Mouse (Mus musculus) stomach, embryonic 14.5 days (tissue): Measurements from ENCODE around the gene Klf13. TPM values are rescaled to one million over a fixed set of nuclear protein-coding genes. Genes with fewer than 3 reads are reported as not detected.

Source experiments
- ATAC-seq: fragments of 200-750 bp; cut with Nextera tagmentation; 2 replicates; pipeline ENCODE4 v1.8.0; 2017; ENCODE audit warnings: low read depth, moderate TSS enrichment; ENCODE audit not compliant: insufficient number of reproducible peaks, insufficient read depth, low FRiP score
- H3K27ac ChIP-seq: fragments of 300-500 bp; sonication (generic); 2 replicates; pipeline ENCODE4 v1.5.1; 2014; ENCODE audit warnings: mild to moderate bottlenecking, low read length, moderate library complexity, mixed read lengths
- H3K27me3 ChIP-seq: fragments of 300-500 bp; sonication (generic); 2 replicates; pipeline ENCODE4 v1.6.1; 2014; ENCODE audit warnings: low read length, control low read depth, mixed read lengths; ENCODE audit not compliant: control insufficient read depth, insufficient read depth
- H3K36me3 ChIP-seq: fragments of 300-500 bp; sonication (generic); 2 replicates; pipeline ENCODE4 v1.6.1; 2014; ENCODE audit warnings: mild to moderate bottlenecking, control low read depth, low read length, moderate library complexity, mixed read lengths; ENCODE audit not compliant: control insufficient read depth, insufficient read depth
- H3K4me1 ChIP-seq: fragments of 300-500 bp; sonication (generic); 2 replicates; pipeline ENCODE4 v1.6.1; 2014; ENCODE audit warnings: low read length, control low read depth, mixed read lengths; ENCODE audit not compliant: control insufficient read depth, insufficient read depth
- H3K4me2 ChIP-seq: fragments of 300-500 bp; sonication (generic); replicated peaks from 2 replicates; pipeline ENCODE4 v1.6.1; 2014; ENCODE audit warnings: low read depth, low read length, control low read depth
- H3K4me3 ChIP-seq: fragments of 300-500 bp; sonication (generic); 2 replicates; pipeline ENCODE4 v1.5.1; 2014; ENCODE audit warnings: low read depth, low read length, control low read depth
- H3K9ac ChIP-seq: fragments of 300-500 bp; sonication (generic); replicated peaks from 2 replicates; pipeline ENCODE4 v1.6.1; 2014; ENCODE audit warnings: low read depth, mild to moderate bottlenecking, control low read depth, low read length, moderate library complexity, mixed read lengths
- H3K9me3 ChIP-seq: fragments of 300-500 bp; sonication (generic); 2 replicates; pipeline ENCODE4 v1.6.1; 2016; ENCODE audit warnings: low read depth, low read length, control low read depth; ENCODE audit not compliant: control insufficient read depth
- WGBS: fragments of 180-500 bp; shearing (Covaris S2); extraction: QIAGEN DNeasy Blood & Tissue Kit; methylation state at CpG from one replicate; pipeline ENCODE4 v1.1.7; 2014; 5-methylcytosine and 5-hydroxymethylcytosine counted together
- polyA plus RNA-seq: library from polyadenylated mRNA; unstranded; fragments of >200 nt; fragmentation: Nextera tagmentation; extraction: Ambion mirVana; gene quantifications from 2 replicates; pipeline ENCODE4 v1.2.1, GENCODE M21; 2014

The Klf13 gene
- polyA plus RNA-seq, 1 experiment from 2014 or later = 35.5 TPM

GRCm38 (mm10) chr7:63924747-63925412 is 13.8 kb downstream of the Klf13 start:
- H3K4me1 ChIP-seq = peaks cover 26% of the 10 kb centered on the region
- no peaks in the 10 kb centered on the region for H3K9me3 ChIP-seq
- no peaks in the 10 kb centered on the region for H3K36me3 ChIP-seq
- 0 out of 2 replicates have a peak, but pooled peaks have one; percentile 30 for ATAC-seq
- H3K4me2 ChIP-seq = no peak overlapping the region; the same call in 1 of the 2 replicates
- no peak overlapping the region for H3K4me3 ChIP-seq
- H3K9ac ChIP-seq = no peak overlapping the region
- 25% methylated on average over 6 of the region's 6 CpGs for WGBS
- peak overlapping the region; percentile 69 for H3K27ac ChIP-seq
- H3K27me3 ChIP-seq = no peaks in the 10 kb centered on the region

GRCm38 (mm10) chr7:63924151-63924550 is 14.6 kb downstream of the Klf13 start:
- Histone ChIP-seq H3K4me3 (no peak overlapping the region), H3K4me1 (peaks cover 26% of the 10 kb centered on the region), H3K9me3 (no peaks in the 10 kb centered on the region), H3K9ac (no peak overlapping the region), H3K4me2 (no peak overlapping the region), H3K27ac (peak overlapping the region; percentile 69), H3K27me3 (no peaks in the 10 kb centered on the region), H3K36me3 (no peaks in the 10 kb centered on the region)
- WGBS = 44% methylated on average over 1 of the region's 1 CpGs
- ATAC-seq = no peak

- Histone ChIP-seq H3K4me3 (no peak overlapping the region), H3K9ac (no peak overlapping the region), H3K27me3 (no peaks in the 10 kb centered on the region), H3K27ac (no peak overlapping the region), H3K4me2 (no peak overlapping the region), H3K36me3 (no peaks in the 10 kb centered on the region), H3K4me1 (peaks cover 26% of the 10 kb centered on the region), H3K9me3 (no peaks in the 10 kb centered on the region)
- ATAC-seq = no peak
- 85% methylated on average over 1 of the region's 1 CpGs for WGBS
Observed at GRCm38 (mm10) chr7:63922975-63923374, 15.7 kb downstream of the Klf13 start.

- WGBS = 53% methylated on average over 2 of the region's 2 CpGs
- Histone ChIP-seq H3K27me3 (no peaks in the 10 kb centered on the region), H3K36me3 (no peaks in the 10 kb centered on the region), H3K9ac (no peak overlapping the region), H3K4me1 (peaks cover 26% of the 10 kb centered on the region), H3K9me3 (no peaks in the 10 kb centered on the region), H3K4me3 (no peak overlapping the region), H3K4me2 (no peak overlapping the region), H3K27ac (no peak overlapping the region)
- ATAC-seq = no peak
Observed at GRCm38 (mm10) chr7:63922571-63922970, 16.1 kb downstream of the Klf13 start.

- peaks cover 26% of the 10 kb centered on the region for H3K4me1 ChIP-seq
- H3K27ac ChIP-seq = no peak overlapping the region
- ATAC-seq = no peak
- H3K36me3 ChIP-seq = no peaks in the 10 kb centered on the region
- H3K27me3 ChIP-seq = no peaks in the 10 kb centered on the region
- no peak overlapping the region for H3K4me2 ChIP-seq
- H3K4me3 ChIP-seq = no peak overlapping the region
- H3K9me3 ChIP-seq = no peaks in the 10 kb centered on the region
- H3K9ac ChIP-seq = no peak overlapping the region
- 60% methylated on average over 8 of the region's 8 CpGs for WGBS
Observed at GRCm38 (mm10) chr7:63921909-63922562, 16.7 kb downstream of the Klf13 start.

- no peak for ATAC-seq
- Histone ChIP-seq H3K27me3 (no peaks in the 10 kb centered on the region), H3K27ac (no peak overlapping the region), H3K4me3 (no peak overlapping the region), H3K36me3 (no peaks in the 10 kb centered on the region), H3K4me2 (no peak overlapping the region), H3K4me1 (peaks cover 7% of the 10 kb centered on the region; the same call in 1 of the 2 replicates), H3K9ac (no peak overlapping the region), H3K9me3 (no peaks in the 10 kb centered on the region)
- 83% methylated on average over 12 of the region's 12 CpGs for WGBS
Observed at GRCm38 (mm10) chr7:63918771-63919768, 19.6 kb downstream of the Klf13 start.

- H3K27ac ChIP-seq = no peak overlapping the region
- H3K9ac ChIP-seq = no peak overlapping the region
- H3K36me3 ChIP-seq = no peaks in the 10 kb centered on the region
- H3K9me3 ChIP-seq = no peaks in the 10 kb centered on the region
- no peak overlapping the region for H3K4me2 ChIP-seq
- ATAC-seq = no peak
- H3K27me3 ChIP-seq = no peaks in the 10 kb centered on the region
- peaks cover 19% of the 10 kb centered on the region for H3K4me1 ChIP-seq
- H3K4me3 ChIP-seq = no peak overlapping the region
- WGBS = 61% methylated on average over 6 of the region's 6 CpGs
Observed at GRCm38 (mm10) chr7:63917693-63918092, 21.0 kb downstream of the Klf13 start.

- Histone ChIP-seq H3K4me3 (no peak within 1 kb of the TSS), H3K9ac (no peak within 1 kb of the TSS), H3K36me3 (no peaks in the 10 kb centered on the region), H3K4me1 (peaks cover 28% of the 10 kb centered on the region), H3K9me3 (no peaks in the 10 kb centered on the region), H3K4me2 (no peak within 1 kb of the TSS), H3K27me3 (no peaks in the 10 kb centered on the region), H3K27ac (no peak within 1 kb of the TSS)
- no peak for ATAC-seq
- 90% methylated on average over 6 of the region's 6 CpGs for WGBS
Observed at GRCm38 (mm10) chr7:63916268-63916907, 22.3 kb downstream of the Klf13 start, which contains the start of gene E030018B13Rik. Gene E030018B13Rik, plus strand, starts transcription at chr7:63916857.
